Mouse (Mus musculus): ENCODE measurements around the gene Cfb. TPM values are rescaled to one million over a fixed set of nuclear protein-coding genes. Genes with fewer than 3 reads are reported as not detected.

Cfb gene
- total and polyA plus RNA-seq, 3 experiments: 0.19 to 3.1 TPM; not detected in 1

- Histone ChIP-seq H3K79me2 (ENCODE audit: control insufficient read depth, insufficient read depth, low read length, poor library complexity) (no peaks in the 10 kb centered on the region), H3K4me1 (ENCODE audit: control insufficient read depth in 1 of 2, insufficient read depth in 2 of 2, low read length in 2 of 2) (no peaks in the 10 kb centered on the region), H3K27ac (ENCODE audit: control insufficient read depth, low read depth, low read length) (no peak overlapping the region), H3K4me3 (ENCODE audit: control insufficient read depth in 1 of 2, insufficient read depth in 1 of 2, low read depth in 2 of 2, low read length in 2 of 2) (no peak overlapping the region), H3K9me3 (replicated peaks; ENCODE audit: insufficient read depth, low read length) (no peaks in the 10 kb centered on the region), H3K36me3 (ENCODE audit: control insufficient read depth in 1 of 2, insufficient read depth in 2 of 2, low read length in 2 of 2) (no peaks in the 10 kb centered on the region), H3K27me3 (ENCODE audit: control insufficient read depth in 1 of 2, insufficient read depth in 2 of 2, low read length in 2 of 2) (no peaks in the 10 kb centered on the region), H3K9ac (ENCODE audit: control insufficient read depth, low read depth, low read length, poor library complexity, severe bottlenecking) (no peak overlapping the region)
- TF ChIP-seq ZKSCAN1 (IDR thresholded peaks at IDR 0.05; ENCODE audit: low read depth, low read length) (no peak), KAT2A (conservative IDR thresholded peaks at IDR 0.05; ENCODE audit: low read depth, low read length) (no peak), POLR2A (IDR thresholded peaks at IDR 0.05; ENCODE audit: control insufficient read depth in 1 of 2, insufficient read depth in 1 of 2, low read depth in 1 of 2, low read length in 2 of 2, poor library complexity in 1 of 2) (no peak), MAX (IDR thresholded peaks at IDR 0.05; ENCODE audit: low read length) (no peak), CTCF (IDR thresholded peaks at IDR 0.05 in 2 of 3, conservative IDR thresholded peaks at IDR 0.05 in 1 of 3; ENCODE audit: control insufficient read depth in 1 of 3, insufficient read depth in 1 of 3, low read depth in 2 of 3, low read length in 3 of 3, poor library complexity in 1 of 3, severe bottlenecking in 1 of 3) (peak in 1 of 3 experiments; percentile 19; a peak in 2 of 6 replicates), E2F4 (IDR thresholded peaks at IDR 0.05; ENCODE audit: borderline replicate concordance, low read depth, low read length) (no peak)
- DNase-seq (ENCODE audit: low read depth, low spot score): peak; percentile 40
These were observed 21.0 kb upstream of the Cfb start for GRCm38 (mm10) chr17:34883332-34883731.

- Histone ChIP-seq H3K9ac (ENCODE audit: control insufficient read depth, low read depth, low read length, poor library complexity, severe bottlenecking) (no peak within 1 kb of the TSS), H3K4me3 (ENCODE audit: control insufficient read depth in 1 of 2, insufficient read depth in 1 of 2, low read depth in 2 of 2, low read length in 2 of 2) (no peak within 1 kb of the TSS), H3K27me3 (ENCODE audit: control insufficient read depth in 1 of 2, insufficient read depth in 2 of 2, low read length in 2 of 2) (no peaks in the 10 kb centered on the region), H3K4me1 (ENCODE audit: control insufficient read depth in 1 of 2, insufficient read depth in 2 of 2, low read length in 2 of 2) (no peaks in the 10 kb centered on the region), H3K36me3 (ENCODE audit: control insufficient read depth in 1 of 2, insufficient read depth in 2 of 2, low read length in 2 of 2) (no peaks in the 10 kb centered on the region), H3K9me3 (replicated peaks; ENCODE audit: insufficient read depth, low read length) (no peaks in the 10 kb centered on the region), H3K27ac (ENCODE audit: control insufficient read depth, low read depth, low read length) (no peak within 1 kb of the TSS), H3K79me2 (ENCODE audit: control insufficient read depth, insufficient read depth, low read length, poor library complexity) (no peaks in the 10 kb centered on the region)
- no peak for TF ChIP-seq MXI1 (IDR thresholded peaks at IDR 0.05; ENCODE audit: low read depth, low read length)
- no peak for TF ChIP-seq MAZ (IDR thresholded peaks at IDR 0.05; ENCODE audit: low read depth, low read length)
- no peak for TF ChIP-seq POLR2AphosphoS5 (IDR thresholded peaks at IDR 0.05; ENCODE audit: borderline replicate concordance, low read depth, low read length)
- no peak for TF ChIP-seq USF1 (IDR thresholded peaks at IDR 0.05; ENCODE audit: low read depth, low read length)
- TF ChIP-seq RCOR1 (IDR thresholded peaks at IDR 0.05; ENCODE audit: low read depth, low read length): no peak
- TF ChIP-seq RAD21 (IDR thresholded peaks at IDR 0.05; ENCODE audit: low read depth, low read length): no peak
- TF ChIP-seq GABPA (IDR thresholded peaks at IDR 0.05; ENCODE audit: low read depth, low read length): no peak
- no peak for TF ChIP-seq ETS1 (IDR thresholded peaks at IDR 0.05; ENCODE audit: low read depth, low read length)
- no peak for TF ChIP-seq MAX (IDR thresholded peaks at IDR 0.05; ENCODE audit: low read length)
- TF ChIP-seq CHD2 (IDR thresholded peaks at IDR 0.05; ENCODE audit: low read length): no peak
- no peak for TF ChIP-seq GATA1 (IDR thresholded peaks at IDR 0.05; ENCODE audit: low read depth, low read length)
- TF ChIP-seq UBTF (IDR thresholded peaks at IDR 0.05; ENCODE audit: borderline replicate concordance, insufficient read depth, low read depth, low read length): no peak
- TF ChIP-seq CTCF (IDR thresholded peaks at IDR 0.05 in 2 of 3, conservative IDR thresholded peaks at IDR 0.05 in 1 of 3; ENCODE audit: control insufficient read depth in 1 of 3, insufficient read depth in 1 of 3, low read depth in 2 of 3, low read length in 3 of 3, poor library complexity in 1 of 3, severe bottlenecking in 1 of 3): no peak
- TF ChIP-seq ZNF384 (IDR thresholded peaks at IDR 0.05; ENCODE audit: low read depth, low read length): no peak
- TF ChIP-seq CHD1 (IDR thresholded peaks at IDR 0.05; ENCODE audit: low read depth, low read length): no peak
- no peak for DNase-seq (ENCODE audit: low read depth, low spot score)
These were observed 19.5 kb upstream of the Cfb start, which contains the start of gene Gm20547 for GRCm38 (mm10) chr17:34881683-34882310. TSS of gene Gm20547 (minus strand) at chr17:34882042.

All from MEL (cell line).